In the genomic region with DNA sequence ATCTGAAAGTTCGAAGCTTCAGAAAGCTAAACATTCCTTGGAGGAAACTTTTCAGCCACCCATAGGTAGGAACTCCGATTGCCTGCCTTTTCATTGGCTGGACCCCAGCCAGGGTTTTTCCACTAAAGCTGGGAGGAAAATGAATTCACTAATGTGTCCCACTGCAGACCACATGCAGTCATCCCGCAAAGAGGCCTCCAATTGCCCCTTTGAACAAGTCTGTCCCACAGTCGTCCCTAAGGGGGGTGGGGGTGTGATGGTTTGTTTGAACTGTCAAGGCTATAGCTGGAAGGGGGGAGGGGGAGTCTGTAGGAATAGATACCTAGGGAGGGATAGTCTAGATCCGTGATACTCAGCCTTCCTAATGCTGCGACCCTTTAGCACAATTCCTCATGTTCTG, we compare ENCODE assay signal across 7 mouse cellular contexts. TPM values are rescaled to one million over a fixed set of nuclear protein-coding genes. Genes with fewer than 3 reads are reported as not detected.
DNase-seq lines count a peak whose midpoint lies in the region; ATAC-seq lines count a peak whose summit lies in the region.

No protein-coding gene starts in this region.

- DNase-seq in neural tube, embryonic 10.5 days (ENCODE audit: extremely low spot score, low spot score) = peak; percentile 18
- peak; percentile 25 for DNase-seq in cerebellum, adult 9-11 months
- peak; percentile 28 to 45 for DNase-seq in heart, postnatal 14 days
- peak; percentile 57 to 67 for DNase-seq in kidney, postnatal 4 days
- no peak for DNase-seq in frontal cortex, postnatal 25 days (ENCODE audit: low spot score in 2 of 2)
- no peak for DNase-seq in frontal cortex, postnatal 14 days (ENCODE audit: low spot score in 2 of 2)

- H3K9ac ChIP-seq in neural tube, embryonic 15.5 days (replicated peaks) = no peak overlapping the region

- no peak overlapping the region for H3K4me3 ChIP-seq in neural tube, embryonic 15.5 days (replicated peaks)

- no peak overlapping the region for H3K27ac ChIP-seq in neural tube, embryonic 15.5 days (replicated peaks)

- 30% methylated on average over 6 of the region's 6 CpGs for WGBS in neural tube, embryonic 15.5 days

- no peak overlapping the region for H3K4me2 ChIP-seq in neural tube, embryonic 15.5 days

- ATAC-seq in neural tube, embryonic 15.5 days (ENCODE audit: low FRiP score) = no peak

- no peaks in the 10 kb centered on the region for H3K27me3 ChIP-seq in neural tube, embryonic 15.5 days (replicated peaks)

- H3K9me3 ChIP-seq in neural tube, embryonic 15.5 days (replicated peaks) = no peaks in the 10 kb centered on the region

- intact Hi-C loops in heart, postnatal 14 days (cut with DNase I) = no loop called here

- H3K4me1 ChIP-seq in neural tube, embryonic 15.5 days = no peaks in the 10 kb centered on the region

- no peaks in the 10 kb centered on the region for H3K36me3 ChIP-seq in neural tube, embryonic 15.5 days

RNA-seq across cellular contexts. Expression of gene Trmt2b, which starts 1.1 kb away (rescaled TPM):
- polyA plus RNA-seq in neural tube, embryonic 15.5 days (2015; fragmentation: Nextera tagmentation; extraction: Ambion mirVana) = 7.1 and 10.6 TPM in 2 replicates
- total RNA-seq in heart, postnatal 14 days (2021) = 10 to 100 TPM; 37.4 to 55.0 TPM

RNA-seq across cellular contexts. Expression of gene Tmem35a, which starts 19.3 kb away (rescaled TPM):
- polyA plus RNA-seq in neural tube, embryonic 15.5 days (2015; fragmentation: Nextera tagmentation; extraction: Ambion mirVana) = 104 and 132 TPM in 2 replicates
- 10 to 100 TPM in 1 of 2 experiments, 1 to 10 TPM in 1; 9.2 to 11.9 TPM for total RNA-seq in heart, postnatal 14 days (2021)

RNA-seq across cellular contexts. Expression of gene Cenpi, which starts 32.2 kb away (rescaled TPM):
- 5.9 and 11.3 TPM in 2 replicates for polyA plus RNA-seq in neural tube, embryonic 15.5 days (2015; fragmentation: Nextera tagmentation; extraction: Ambion mirVana)
- total RNA-seq in heart, postnatal 14 days (2021) = 1 to 10 TPM; 1.2 to 1.5 TPM

RNA-seq across cellular contexts. Expression of gene Nox1, which starts 54.0 kb away (rescaled TPM):
- 0.26 and 0.32 TPM in 2 replicates for polyA plus RNA-seq in neural tube, embryonic 15.5 days (2015; fragmentation: Nextera tagmentation; extraction: Ambion mirVana)
- total RNA-seq in heart, postnatal 14 days (2021) = not detected

Comparison
In these comparisons a context has a peak if more than half of its experiments do, and no peak if none do; other contexts are left out.
1. DNase-seq: peak in neural tube, embryonic 10.5 days (single experiment), cerebellum, adult 9-11 months (single experiment), heart, postnatal 14 days (2 of 2) and kidney, postnatal 4 days (2 of 2); none in frontal cortex, postnatal 25 days (0 of 2) and frontal cortex, postnatal 14 days (0 of 2).